Mouse (Mus musculus): ENCODE measurements at regions not wholly inside any gene's neighbourhood (a gene's known extent, or its start where the extent isn't known, plus 50 kb on each side); places are given as distances from the start of the nearest gene placed in this dataset.

DNA sequence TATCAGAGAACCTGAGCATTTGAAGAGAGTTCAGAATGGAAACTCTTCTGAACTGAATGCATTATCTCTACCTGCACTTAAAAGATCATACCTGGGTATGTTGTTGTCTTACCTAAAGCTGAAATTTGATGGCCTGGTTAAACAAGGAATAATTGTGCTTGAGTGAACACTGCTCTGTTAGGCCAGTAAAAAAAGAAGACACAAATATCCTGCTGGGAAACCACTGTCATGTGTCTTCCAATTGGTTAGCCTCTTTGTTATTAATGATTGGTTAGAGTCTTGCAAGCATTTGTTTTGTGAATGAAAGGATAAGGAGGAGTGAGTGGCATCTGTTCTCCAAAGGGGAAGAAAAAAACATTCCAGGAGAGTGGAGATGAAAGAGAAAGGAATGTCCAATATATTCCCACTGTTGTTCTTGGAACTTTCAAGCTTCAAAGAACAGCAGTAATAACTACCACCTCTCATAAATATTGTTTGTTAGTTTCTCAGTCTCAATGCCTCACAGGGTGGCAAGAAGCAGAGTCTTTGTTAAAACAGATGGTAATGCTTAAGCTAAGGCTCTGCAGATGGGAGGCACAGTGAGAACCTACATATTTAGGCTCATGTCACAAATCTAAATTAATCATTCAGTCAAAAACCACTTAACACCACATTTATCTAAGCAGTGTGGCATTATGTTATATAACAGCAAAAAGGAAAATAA lies 165.5 kb downstream of the Dsel start:
- DNase-seq = no peak

DNA sequence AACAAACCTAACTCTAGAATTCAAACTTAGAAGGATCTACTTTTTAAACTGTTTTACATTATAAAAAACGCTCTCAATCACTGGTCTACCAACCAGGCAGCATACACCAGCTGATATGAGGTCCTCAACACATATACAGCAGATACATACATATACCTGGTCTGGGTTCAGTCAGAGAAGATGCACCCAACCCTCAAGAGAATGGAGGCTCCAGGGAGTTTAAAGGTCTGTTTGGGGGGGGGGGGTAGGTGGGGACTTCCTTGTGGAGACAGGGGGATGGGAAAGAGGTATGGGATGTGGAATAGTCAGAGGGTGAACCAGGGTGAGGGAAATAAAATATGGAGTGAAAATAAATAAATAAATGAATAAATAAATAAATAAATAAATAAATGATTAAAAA lies 203.8 kb downstream of the Dsel start:
- DNase-seq = no peak

DNA sequence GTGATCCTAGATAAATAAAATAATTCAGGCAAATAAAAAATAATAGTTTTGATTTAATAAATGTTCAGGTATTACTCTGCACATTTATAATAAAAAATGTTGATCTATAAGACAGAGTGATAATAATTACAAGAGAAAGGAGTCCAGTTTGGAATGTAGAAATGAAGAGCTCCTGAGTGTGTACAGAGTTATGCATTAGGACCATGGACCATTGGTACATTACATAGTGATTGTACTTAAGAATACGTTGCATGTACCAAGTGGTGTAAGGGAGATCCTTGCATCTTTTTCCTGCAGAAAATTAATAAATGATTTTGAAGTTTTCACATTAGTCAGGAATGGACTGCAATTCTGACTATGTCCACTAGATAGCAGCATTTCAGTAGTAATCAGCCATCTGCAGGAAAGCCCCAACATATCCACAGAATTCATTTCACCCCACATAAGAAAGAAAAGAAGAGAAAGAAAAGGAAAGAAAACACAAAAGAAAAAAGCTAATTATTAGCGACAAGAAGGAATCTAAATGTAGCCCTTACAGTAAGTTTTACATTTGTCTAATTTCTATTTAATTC lies 204.5 kb downstream of the Dsel start:
- DNase-seq = peak; percentile 62 to 80

DNA sequence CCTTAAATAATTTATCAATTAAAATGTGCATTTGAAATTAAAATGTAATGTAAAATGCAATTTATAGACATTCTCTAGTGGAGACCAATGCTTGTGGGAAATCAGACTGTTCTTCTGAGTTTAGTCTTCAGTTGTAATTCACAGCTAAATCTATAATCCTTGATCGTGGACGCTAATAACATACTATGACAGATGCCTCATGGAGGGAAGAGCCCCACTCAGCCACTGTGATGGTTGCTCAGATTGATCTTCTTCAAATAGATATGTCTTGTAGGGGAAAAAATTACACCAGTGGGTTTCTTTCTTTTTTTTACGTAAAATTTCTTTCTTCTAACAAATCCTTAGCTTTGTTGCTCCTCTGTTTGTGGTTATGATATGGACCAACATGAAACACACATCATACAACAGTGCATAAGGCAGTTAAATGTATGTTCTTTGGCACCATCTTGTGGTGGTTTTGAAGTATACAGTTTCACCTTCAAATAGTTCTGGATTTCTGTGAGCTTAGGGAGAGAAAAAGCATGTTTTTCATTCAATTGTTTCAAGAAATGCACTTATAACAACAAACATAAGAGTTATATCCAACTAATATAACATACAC lies 230.8 kb downstream of the Dsel start:
- DNase-seq = peak; percentile 17 to 64
